Mouse (Mus musculus) liver, adult (tissue): ENCODE data around the gene LTO1.

Experiments used
- GATA4 ChIP-seq: IDR thresholded peaks from 2 replicates; pipeline ENCODE4 v1.6.1; 2014; ENCODE audit warnings: mild to moderate bottlenecking, low read length; ENCODE audit not compliant: insufficient replicate concordance

The LTO1 gene

GRCm38 (mm10) chr7:144898506-144898905 is 16.4 kb upstream of the LTO1 start:
- TF ChIP-seq GATA4 = no peak

GRCm38 (mm10) chr7:144906708-144907397 is 8.0 kb upstream of the LTO1 start:
- TF ChIP-seq GATA4 = no peak

GRCm38 (mm10) chr7:144907793-144908192 is 7.1 kb upstream of the LTO1 start:
- no peak for TF ChIP-seq GATA4

GRCm38 (mm10) chr7:144908705-144909104 is 6.2 kb upstream of the LTO1 start:
- TF ChIP-seq GATA4 = no peak

- TF ChIP-seq GATA4 = no peak
Observed at GRCm38 (mm10) chr7:144911121-144911520, 3.8 kb upstream of the LTO1 start.

GRCm38 (mm10) chr7:144912897-144913296 is 2.0 kb upstream of the LTO1 start:
- no peak for TF ChIP-seq GATA4

- TF ChIP-seq GATA4 = no peak
Observed at GRCm38 (mm10) chr7:144914296-144914947, 478 bp upstream of the LTO1 start.

GRCm38 (mm10) chr7:144918823-144919222 is 3.9 kb downstream of the LTO1 start:
- no peak for TF ChIP-seq GATA4

- TF ChIP-seq GATA4 = no peak
Observed at GRCm38 (mm10) chr7:144927591-144927990, 12.7 kb downstream of the LTO1 start.

- no peak for TF ChIP-seq GATA4
Observed at GRCm38 (mm10) chr7:144928009-144928888, 13.3 kb downstream of the LTO1 start.

- TF ChIP-seq GATA4 = no peak
Observed at GRCm38 (mm10) chr7:144928889-144929210, 13.9 kb downstream of the LTO1 start.

GRCm38 (mm10) chr7:144929506-144929905 is 14.6 kb downstream of the LTO1 start:
- no peak for TF ChIP-seq GATA4

- TF ChIP-seq GATA4 = no peak
Observed at GRCm38 (mm10) chr7:144929931-144930330, 15.0 kb downstream of the LTO1 start.

- TF ChIP-seq GATA4 = no peak
Observed at GRCm38 (mm10) chr7:144931778-144932177, 16.9 kb downstream of the LTO1 start.

GRCm38 (mm10) chr7:144932389-144932937 is 17.6 kb downstream of the LTO1 start:
- TF ChIP-seq GATA4 = no peak

GRCm38 (mm10) chr7:144933336-144933735 is 18.4 kb downstream of the LTO1 start:
- no peak for TF ChIP-seq GATA4
